Mouse (Mus musculus): ENCODE measurements around the gene Lmbrd2.

Lmbrd2 gene

GRCm38 (mm10) chr15:9140252-9140680 is at the start of gene Lmbrd2:
Gene Lmbrd2, plus strand, starts transcription at chr15:9140550.
- peak; percentile 5; the same call in 1 of the 2 replicates for TF ChIP-seq GATA4 (IDR thresholded peaks at IDR 0.05; ENCODE audit: insufficient replicate concordance, low read length)

DNA sequence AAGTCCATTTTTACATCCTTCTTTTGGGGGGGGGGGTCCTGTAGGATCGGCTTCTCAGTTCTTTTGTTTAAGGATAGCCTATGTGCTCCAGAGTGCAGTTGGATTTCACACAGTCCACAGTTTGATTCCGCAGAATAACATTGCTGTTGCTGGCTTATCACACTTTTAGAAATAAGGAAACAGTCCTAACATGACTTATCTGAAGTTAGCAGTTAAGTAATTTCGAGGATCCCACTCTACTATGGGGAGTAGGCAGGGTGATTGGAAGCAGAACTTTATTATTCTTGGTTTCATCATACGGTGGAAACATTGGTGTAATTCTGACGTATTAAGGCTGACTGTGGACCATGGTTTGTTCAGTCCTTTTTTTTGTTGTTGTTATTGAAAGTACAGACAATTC is 49.7 kb upstream of the Lmbrd2 start:
- no peak for TF ChIP-seq GATA4 (IDR thresholded peaks at IDR 0.05; ENCODE audit: insufficient replicate concordance, low read length)

- no peak for TF ChIP-seq GATA4 (IDR thresholded peaks at IDR 0.05; ENCODE audit: insufficient replicate concordance, low read length)
Measured at GRCm38 (mm10) chr15:9093598-9094365, 46.6 kb upstream of the Lmbrd2 start.

- no peak for TF ChIP-seq GATA4 (IDR thresholded peaks at IDR 0.05; ENCODE audit: insufficient replicate concordance, low read length)
Measured at GRCm38 (mm10) chr15:9094366-9094750, 46.0 kb upstream of the Lmbrd2 start.

GRCm38 (mm10) chr15:9096865-9097264 is 43.5 kb upstream of the Lmbrd2 start:
- no peak for TF ChIP-seq GATA4 (IDR thresholded peaks at IDR 0.05; ENCODE audit: insufficient replicate concordance, low read length)

- no peak for TF ChIP-seq GATA4 (IDR thresholded peaks at IDR 0.05; ENCODE audit: insufficient replicate concordance, low read length)
Measured at GRCm38 (mm10) chr15:9100446-9101077, 39.8 kb upstream of the Lmbrd2 start.

- no peak for TF ChIP-seq GATA4 (IDR thresholded peaks at IDR 0.05; ENCODE audit: insufficient replicate concordance, low read length)
Measured at GRCm38 (mm10) chr15:9106303-9107074, 33.9 kb upstream of the Lmbrd2 start.

- TF ChIP-seq GATA4 (IDR thresholded peaks at IDR 0.05; ENCODE audit: insufficient replicate concordance, low read length) = no peak
Measured at GRCm38 (mm10) chr15:9110526-9111347, 29.6 kb upstream of the Lmbrd2 start.

GRCm38 (mm10) chr15:9111648-9112047 is 28.7 kb upstream of the Lmbrd2 start:
- no peak for TF ChIP-seq GATA4 (IDR thresholded peaks at IDR 0.05; ENCODE audit: insufficient replicate concordance, low read length)

DNA sequence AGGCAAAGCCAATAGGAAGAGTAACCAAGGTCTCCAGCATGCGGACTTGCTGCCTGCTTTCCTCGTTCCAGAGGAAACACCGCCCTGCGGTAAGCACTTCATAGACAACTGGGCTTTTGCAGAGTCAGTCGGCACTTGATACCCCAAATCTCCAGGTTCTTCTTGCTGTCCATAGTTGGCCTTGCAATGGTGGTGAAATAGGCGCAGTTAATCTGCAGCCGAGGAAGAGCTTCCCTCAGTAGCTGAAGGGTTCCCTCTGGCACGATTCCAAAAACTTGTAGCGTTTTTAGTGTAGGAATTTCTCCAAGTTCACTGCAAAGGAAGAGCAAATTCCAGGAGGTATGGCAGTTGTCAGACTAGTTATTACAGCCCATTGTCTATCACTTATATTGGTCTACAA is 26.8 kb upstream of the Lmbrd2 start:
- no peak for TF ChIP-seq GATA4 (IDR thresholded peaks at IDR 0.05; ENCODE audit: insufficient replicate concordance, low read length)

- TF ChIP-seq GATA4 (IDR thresholded peaks at IDR 0.05; ENCODE audit: insufficient replicate concordance, low read length) = peak; percentile 54; the same call in 1 of the 2 replicates
Measured at GRCm38 (mm10) chr15:9114131-9114530, 26.2 kb upstream of the Lmbrd2 start.

GRCm38 (mm10) chr15:9114599-9114998 is 25.8 kb upstream of the Lmbrd2 start:
- TF ChIP-seq GATA4 (IDR thresholded peaks at IDR 0.05; ENCODE audit: insufficient replicate concordance, low read length) = no peak

GRCm38 (mm10) chr15:9118852-9119251 is 21.5 kb upstream of the Lmbrd2 start:
- no peak for TF ChIP-seq GATA4 (IDR thresholded peaks at IDR 0.05; ENCODE audit: insufficient replicate concordance, low read length)

GRCm38 (mm10) chr15:9120081-9120480 is 20.3 kb upstream of the Lmbrd2 start:
- TF ChIP-seq GATA4 (IDR thresholded peaks at IDR 0.05; ENCODE audit: insufficient replicate concordance, low read length) = no peak

- no peak for TF ChIP-seq GATA4 (IDR thresholded peaks at IDR 0.05; ENCODE audit: insufficient replicate concordance, low read length)
Measured at GRCm38 (mm10) chr15:9122989-9123388, 17.4 kb upstream of the Lmbrd2 start.

Measured in liver, adult (tissue).